Mouse (Mus musculus) kidney, postnatal 0 days (tissue): ENCODE data around the gene 1700025G04Rik. TPM values are rescaled to one million over a fixed set of nuclear protein-coding genes. Genes with fewer than 3 reads are reported as not detected.

ENCODE experiments used
- ATAC-seq: fragments of 200-750 bp; cut with Nextera tagmentation; replicated peaks from 2 replicates; pipeline ENCODE4 v1.8.0; 2017; ENCODE audit warnings: low read depth, moderate number of reproducible peaks, moderate TSS enrichment, moderate library complexity; ENCODE audit not compliant: low FRiP score
- DNase-seq: peaks from one replicate; pipeline ENCODE4 v3.0.0-alpha.2; 2016; ENCODE audit warnings: low spot score
- H3K27ac ChIP-seq: fragments of 300-500 bp; sonication (generic); 2 replicates; pipeline ENCODE4 v1.5.1; 2014; ENCODE audit warnings: mild to moderate bottlenecking
- H3K27me3 ChIP-seq: fragments of 300-500 bp; sonication (generic); 2 replicates; pipeline ENCODE4 v1.6.1; 2014; ENCODE audit warnings: low read length, mixed read lengths; ENCODE audit not compliant: insufficient read depth
- H3K36me3 ChIP-seq: fragments of 300-500 bp; sonication (generic); 2 replicates; pipeline ENCODE4 v1.6.1; 2014; ENCODE audit warnings: low read length, mixed read lengths; ENCODE audit not compliant: insufficient read depth
- H3K4me1 ChIP-seq: fragments of 300-500 bp; sonication (generic); replicated peaks from 2 replicates; pipeline ENCODE4 v1.6.1; 2014; ENCODE audit warnings: antibody characterized with exemption, low read length, mixed read lengths; ENCODE audit not compliant: insufficient read depth
- H3K4me2 ChIP-seq: fragments of 300-500 bp; sonication (generic); 2 replicates; pipeline ENCODE4 v1.6.1; 2014; ENCODE audit warnings: mild to moderate bottlenecking, low read length, moderate library complexity, mixed read lengths
- H3K4me3 ChIP-seq: fragments of 300-500 bp; sonication (generic); replicated peaks from 2 replicates; pipeline ENCODE4 v1.5.1; 2014; ENCODE audit warnings: low read depth, low read length
- H3K9ac ChIP-seq: fragments of 300-500 bp; sonication (generic); 2 replicates; pipeline ENCODE4 v1.6.1; 2014; ENCODE audit warnings: low read depth, low read length
- H3K9me3 ChIP-seq: fragments of 300-500 bp; sonication (generic); replicated peaks from 2 replicates; pipeline ENCODE4 v1.6.1; 2016; ENCODE audit warnings: low read length, inconsistent platforms, mixed read lengths
- CTCF ChIP-seq: IDR thresholded peaks from 2 replicates; pipeline ENCODE4 v1.5.1; 2016; ENCODE audit warnings: antibody characterized with exemption, low read depth, mild to moderate bottlenecking, moderate library complexity
- WGBS: fragments of 180-500 bp; shearing (Covaris S2); extraction: QIAGEN DNeasy Blood & Tissue Kit; methylation state at CpG from one replicate; pipeline ENCODE4 v1.1.7; 2014; 5-methylcytosine and 5-hydroxymethylcytosine counted together
- polyA plus RNA-seq: library from polyadenylated mRNA; unstranded; fragments of >200 nt; fragmentation: Nextera tagmentation; extraction: Ambion mirVana; gene quantifications from 2 replicates; pipeline ENCODE4 v1.2.1, GENCODE M21; 2015

The 1700025G04Rik gene
- polyA plus RNA-seq, 1 experiment from 2014 or later = 15.5 TPM

GRCm38 (mm10) chr1:152086951-152087350 lies 3.0 kb downstream of the 1700025G04Rik start:
- H3K4me1 ChIP-seq = peaks cover 6% of the 10 kb centered on the region; the same call in 1 of the 2 replicates

GRCm38 (mm10) chr1:152085561-152085960 lies 4.4 kb downstream of the 1700025G04Rik start:
- Histone ChIP-seq H3K36me3 (no peaks in the 10 kb centered on the region), H3K27me3 (no peaks in the 10 kb centered on the region), H3K27ac (no peak overlapping the region), H3K4me1 (no peaks in the 10 kb centered on the region), H3K9ac (no peak overlapping the region), H3K4me3 (no peak overlapping the region), H3K9me3 (no peaks in the 10 kb centered on the region), H3K4me2 (no peak overlapping the region)
- DNase-seq (no peak), ATAC-seq (no peak)
- no peak for TF ChIP-seq CTCF
- WGBS = 83% methylated on average over 5 of the region's 5 CpGs

More at GRCm38 (mm10) chr1:152086951-152087350, 3.0 kb downstream of the 1700025G04Rik start:
- Histone ChIP-seq H3K4me3 (no peak overlapping the region), H3K4me2 (no peak overlapping the region), H3K36me3 (no peaks in the 10 kb centered on the region), H3K27me3 (no peaks in the 10 kb centered on the region), H3K27ac (no peak overlapping the region), H3K9me3 (no peaks in the 10 kb centered on the region), H3K9ac (no peak overlapping the region)
- WGBS = 91% methylated on average over 3 of the region's 3 CpGs
- ATAC-seq (no peak), DNase-seq (no peak)
- no peak for TF ChIP-seq CTCF

GRCm38 (mm10) chr1:152084638-152085345 lies 5.1 kb downstream of the 1700025G04Rik start:
- Histone ChIP-seq H3K27me3 (no peaks in the 10 kb centered on the region), H3K4me2 (peak overlapping the region; percentile 61), H3K4me3 (peak overlapping the region; percentile 30), H3K9me3 (no peaks in the 10 kb centered on the region), H3K27ac (peak overlapping the region; percentile 70), H3K9ac (peak overlapping the region; percentile 57), H3K36me3 (no peaks in the 10 kb centered on the region), H3K4me1 (no peaks in the 10 kb centered on the region)
- 11% methylated on average over 15 of the region's 15 CpGs for WGBS
- ATAC-seq = peak; percentile 88
- peak; percentile 79 for DNase-seq
- no peak for TF ChIP-seq CTCF

- no peak for TF ChIP-seq CTCF
- Histone ChIP-seq H3K27me3 (no peaks in the 10 kb centered on the region), H3K4me1 (no peaks in the 10 kb centered on the region), H3K9ac (no peak overlapping the region), H3K9me3 (no peaks in the 10 kb centered on the region), H3K27ac (no peak overlapping the region), H3K36me3 (no peaks in the 10 kb centered on the region), H3K4me3 (no peak overlapping the region), H3K4me2 (no peak overlapping the region)
- DNase-seq (no peak), ATAC-seq (no peak)
- WGBS = 86% methylated on average over 8 of the region's 8 CpGs
Measured at GRCm38 (mm10) chr1:152081954-152082711, 7.8 kb downstream of the 1700025G04Rik start.

GRCm38 (mm10) chr1:152081121-152081520 lies 8.8 kb downstream of the 1700025G04Rik start:
- 95% methylated on average over 7 of the region's 7 CpGs for WGBS
- H3K27ac ChIP-seq = no peak overlapping the region
- no peak for TF ChIP-seq CTCF
- no peak overlapping the region for H3K4me2 ChIP-seq
- no peaks in the 10 kb centered on the region for H3K27me3 ChIP-seq
- H3K4me1 ChIP-seq = no peaks in the 10 kb centered on the region
- ATAC-seq = no peak
- H3K4me3 ChIP-seq = no peak overlapping the region
- no peaks in the 10 kb centered on the region for H3K36me3 ChIP-seq
- H3K9me3 ChIP-seq = no peaks in the 10 kb centered on the region
- H3K9ac ChIP-seq = no peak overlapping the region
- no peak for DNase-seq

GRCm38 (mm10) chr1:152080244-152080643 lies 9.7 kb downstream of the 1700025G04Rik start:
- TF ChIP-seq CTCF = no peak
- ATAC-seq (no peak), DNase-seq (no peak)
- Histone ChIP-seq H3K4me3 (no peak overlapping the region), H3K27me3 (no peaks in the 10 kb centered on the region), H3K9me3 (no peaks in the 10 kb centered on the region), H3K9ac (no peak overlapping the region), H3K27ac (no peak overlapping the region), H3K4me1 (no peaks in the 10 kb centered on the region), H3K36me3 (no peaks in the 10 kb centered on the region), H3K4me2 (no peak overlapping the region)
- 71% methylated on average over 6 of the region's 6 CpGs for WGBS
